Mouse (Mus musculus) liver, postnatal 0 days (tissue): ENCODE data around the gene Gm13287.
A peak's percentile ranks its signal among the peaks of the same experiment; 100 is the strongest.
"Not testable (repeated sequence)": the region's sequence is repeated elsewhere in the genome, so short reads cannot be mapped to it uniquely, and the experiment has no call there.

Experiments
- CTCF ChIP-seq: sonication (generic); IDR thresholded peaks from 2 replicates; pipeline ENCODE4 v1.5.1; 2016; ENCODE audit warnings: antibody characterized with exemption, low read depth
- EP300 ChIP-seq: IDR thresholded peaks from 2 replicates; pipeline ENCODE4 v1.6.1; 2016; ENCODE audit warnings: antibody characterized with exemption, low read depth, mild to moderate bottlenecking

- peak; percentile 26 for TF ChIP-seq CTCF
- not testable (repeated sequence) for TF ChIP-seq EP300
These were observed 20.7 kb upstream of the Gm13287 start for GRCm38 (mm10) chr4:88782335-88782734.
